Mouse (Mus musculus) small intestine, adult 2 months (tissue): Measurements from ENCODE around the gene Scamp2. TPM values are rescaled to one million over a fixed set of nuclear protein-coding genes. Genes with fewer than 3 reads are reported as not detected.

ENCODE experiments used
- H3K27ac ChIP-seq: fragments of 200-500 bp; 2 replicates; pipeline ENCODE4 v1.5.1; 2012; ENCODE audit warnings: low read depth, low read length, control low read depth, inconsistent platforms; ENCODE audit not compliant: insufficient read depth
- H3K27me3 ChIP-seq: fragments of 200-500 bp; 2 replicates; pipeline ENCODE4 v1.6.1; 2012; ENCODE audit warnings: mild to moderate bottlenecking, moderate library complexity, low read length, inconsistent platforms; ENCODE audit not compliant: control insufficient read depth, insufficient read depth
- H3K36me3 ChIP-seq: fragments of 200-500 bp; 2 replicates; pipeline ENCODE4 v1.6.1; 2012; ENCODE audit warnings: mild to moderate bottlenecking, low read length, control low read depth, inconsistent platforms; ENCODE audit not compliant: control insufficient read depth, insufficient read depth
- H3K4me1 ChIP-seq: fragments of 200-500 bp; 2 replicates; pipeline ENCODE4 v1.6.1; 2012; ENCODE audit warnings: low read length, inconsistent platforms, mixed read lengths; ENCODE audit not compliant: control insufficient read depth, insufficient read depth, insufficient read length
- H3K4me3 ChIP-seq: fragments of 200-500 bp; 2 replicates; pipeline ENCODE4 v1.5.1; 2012; ENCODE audit warnings: low read depth, mild to moderate bottlenecking, control low read depth, inconsistent platforms, low read length, moderate library complexity
- CTCF ChIP-seq: fragments of 200-500 bp; IDR thresholded peaks from 2 replicates; pipeline ENCODE4 v1.5.1; 2012; ENCODE audit warnings: low read depth, mild to moderate bottlenecking, control low read depth, inconsistent platforms, low read length, moderate library complexity, mixed read lengths; ENCODE audit not compliant: insufficient replicate concordance, insufficient read length; ENCODE audit errors: extremely low read depth
- POLR2A ChIP-seq: fragments of 200-500 bp; IDR thresholded peaks from 2 replicates; pipeline ENCODE4 v1.6.1; 2012; ENCODE audit warnings: low read depth, mild to moderate bottlenecking, control low read depth, inconsistent platforms, low read length, moderate library complexity
- WGBS: fragments of 180-500 bp; shearing (Covaris S2); methylation state at CpG from one replicate; pipeline ENCODE4 v1.1.7; 2018; 5-methylcytosine and 5-hydroxymethylcytosine counted together
- polyA plus RNA-seq: library from polyadenylated mRNA; depleted of rRNA; stranded (reverse); fragments of >200 nt; gene quantifications from 2 replicates; pipeline ENCODE4 v1.2.3, GENCODE M21; 2012

Scamp2 gene
- polyA plus RNA-seq, 1 experiment: 207 TPM

GRCm38 (mm10) chr9:57537728-57538181 is 23.0 kb upstream of the Scamp2 start:
- H3K27me3 ChIP-seq: no peaks in the 10 kb centered on the region
- H3K4me1 ChIP-seq: peaks cover 6% of the 10 kb centered on the region; the same call in 1 of the 2 replicates
- under 1% methylated on average over 24 of the region's 24 CpGs for WGBS
- peak overlapping the region; percentile 91 for H3K4me3 ChIP-seq
- H3K27ac ChIP-seq: peak overlapping the region; percentile 32
- peaks cover 35% of the 10 kb centered on the region for H3K36me3 ChIP-seq
- TF ChIP-seq CTCF (no peak), POLR2A (no peak)

DNA sequence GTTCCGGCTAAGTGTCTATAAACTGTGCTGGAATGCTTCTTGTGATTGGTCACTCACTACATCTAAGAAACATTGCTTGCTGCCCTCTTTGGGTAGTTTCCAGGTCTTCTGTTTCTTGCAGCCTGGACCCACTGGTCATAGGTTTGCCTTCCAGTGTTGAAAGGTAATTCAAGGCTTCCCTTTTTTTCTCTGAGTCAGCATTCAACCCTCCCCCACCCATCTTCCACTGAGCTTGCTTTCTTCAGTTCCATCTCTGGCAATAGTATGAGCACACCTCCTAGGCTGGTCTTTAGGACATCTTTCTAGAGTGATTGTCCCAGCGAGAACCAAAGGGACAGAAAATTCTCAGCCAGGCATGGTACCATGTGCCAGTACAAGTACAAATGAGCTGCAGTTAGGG is 21.2 kb upstream of the Scamp2 start:
- 89% methylated on average over 2 of the region's 2 CpGs for WGBS
- Histone ChIP-seq H3K36me3 (peaks cover 39% of the 10 kb centered on the region), H3K27me3 (no peaks in the 10 kb centered on the region), H3K4me3 (no peak overlapping the region), H3K4me1 (peaks cover 6% of the 10 kb centered on the region; the same call in 1 of the 2 replicates), H3K27ac (no peak overlapping the region)
- TF ChIP-seq POLR2A (no peak), CTCF (no peak)

DNA sequence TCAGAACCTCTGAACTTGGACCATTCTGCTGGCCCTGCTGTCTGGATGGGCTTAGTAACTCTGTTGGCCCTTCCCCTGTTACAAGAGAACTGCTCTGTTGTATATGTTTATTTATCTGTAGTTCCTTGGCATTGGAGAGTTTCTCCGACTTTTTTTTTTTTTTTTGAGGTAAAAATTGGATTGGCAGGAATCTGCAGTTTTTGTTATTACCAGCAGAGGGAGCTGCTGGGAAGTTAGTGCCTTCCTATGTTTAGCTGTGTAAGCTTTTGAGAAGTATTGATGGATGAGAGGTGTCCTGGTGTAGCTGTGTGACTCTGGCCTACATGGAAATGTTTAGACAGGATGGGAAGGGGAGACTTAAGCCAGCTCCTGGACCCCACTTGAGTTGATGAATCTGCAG is 19.4 kb upstream of the Scamp2 start:
- Histone ChIP-seq H3K27ac (no peak overlapping the region), H3K27me3 (no peaks in the 10 kb centered on the region), H3K36me3 (peaks cover 54% of the 10 kb centered on the region), H3K4me3 (no peak overlapping the region), H3K4me1 (peaks cover 6% of the 10 kb centered on the region; the same call in 1 of the 2 replicates)
- 0% methylated on average over 1 of the region's 1 CpGs for WGBS
- no peak for TF ChIP-seq CTCF
- no peak for TF ChIP-seq POLR2A

GRCm38 (mm10) chr9:57543951-57544350 is 16.8 kb upstream of the Scamp2 start:
- TF ChIP-seq CTCF (no peak), POLR2A (no peak)
- H3K27me3 ChIP-seq: no peaks in the 10 kb centered on the region
- WGBS: 72% methylated on average over 3 of the region's 3 CpGs
- H3K27ac ChIP-seq: no peak overlapping the region
- no peak overlapping the region for H3K4me3 ChIP-seq
- H3K4me1 ChIP-seq: peaks cover 18% of the 10 kb centered on the region
- peaks cover 68% of the 10 kb centered on the region for H3K36me3 ChIP-seq

DNA sequence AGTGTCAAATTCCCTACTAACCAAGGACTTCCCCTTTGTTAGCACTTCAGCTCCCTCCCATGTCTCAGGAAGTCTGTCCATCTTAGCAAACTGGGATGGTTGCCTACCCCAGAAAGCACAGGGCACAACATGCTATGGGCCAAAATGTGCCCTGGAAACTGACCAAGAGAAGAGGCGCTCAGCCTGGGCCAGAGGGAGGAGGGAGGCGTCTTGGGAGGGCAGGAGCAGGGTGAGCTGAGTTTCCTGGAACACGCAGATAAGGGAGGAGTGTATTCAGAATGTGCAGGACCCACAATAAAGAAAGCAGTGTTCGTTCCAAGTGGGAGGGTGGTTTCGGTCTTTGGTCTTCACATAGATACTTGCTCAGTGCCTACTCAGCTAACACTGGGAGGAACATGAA is 13.5 kb upstream of the Scamp2 start:
- TF ChIP-seq POLR2A: no peak
- Histone ChIP-seq H3K4me1 (peaks cover 28% of the 10 kb centered on the region), H3K27ac (peak overlapping the region; percentile 89), H3K4me3 (no peak overlapping the region), H3K36me3 (peaks cover 62% of the 10 kb centered on the region), H3K27me3 (no peaks in the 10 kb centered on the region)
- WGBS: 23% methylated on average over 5 of the region's 5 CpGs

DNA sequence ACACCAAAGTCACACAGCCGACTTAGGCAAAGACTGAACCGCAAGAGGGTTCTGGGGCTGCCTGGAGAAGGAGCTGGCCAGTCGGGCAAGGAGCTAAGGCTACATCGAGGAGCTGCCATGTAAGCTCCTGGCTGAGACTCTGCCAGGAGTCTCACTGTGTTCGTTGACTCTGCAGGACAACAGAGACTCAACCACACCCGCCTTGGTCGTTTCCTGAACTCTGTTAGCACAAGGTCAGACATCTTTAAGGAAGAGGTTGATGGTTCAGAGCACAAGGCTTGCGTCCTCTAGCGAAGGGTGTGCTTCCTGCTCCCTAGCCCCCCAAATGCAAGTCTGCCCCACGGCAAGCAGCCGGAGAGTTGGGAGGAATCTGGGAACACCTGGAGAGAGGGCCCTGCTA is 12.9 kb upstream of the Scamp2 start:
- WGBS: 57% methylated on average over 11 of the region's 11 CpGs
- Histone ChIP-seq H3K4me3 (peak overlapping the region; percentile 14), H3K27me3 (no peaks in the 10 kb centered on the region), H3K4me1 (peaks cover 28% of the 10 kb centered on the region), H3K27ac (peak overlapping the region; percentile 89), H3K36me3 (peaks cover 56% of the 10 kb centered on the region)
- TF ChIP-seq POLR2A: no peak
- TF ChIP-seq CTCF: no peak

GRCm38 (mm10) chr9:57549186-57549585 is 11.6 kb upstream of the Scamp2 start:
- 93% methylated on average over 4 of the region's 4 CpGs for WGBS
- H3K27ac ChIP-seq: peak overlapping the region; percentile 99; the same call in 1 of the 2 replicates

More at GRCm38 (mm10) chr9:57549186-57549585, 11.6 kb upstream of the Scamp2 start:
- Histone ChIP-seq H3K36me3 (peaks cover 44% of the 10 kb centered on the region), H3K27me3 (no peaks in the 10 kb centered on the region), H3K4me1 (peaks cover 36% of the 10 kb centered on the region), H3K4me3 (no peak overlapping the region)
- TF ChIP-seq CTCF (no peak), POLR2A (no peak)
